Mouse (Mus musculus) heart, embryonic 10.5 days (tissue): ENCODE results near the gene Zfp14. TPM values are rescaled to one million over a fixed set of nuclear protein-coding genes. Genes with fewer than 3 reads are reported as not detected.
A peak's percentile ranks its signal among the peaks of the same experiment; 100 is the strongest.

Experiments used
- DNase-seq: peaks from one replicate; pipeline ENCODE4 v3.0.0-alpha.2; 2017; ENCODE audit warnings: low spot score
- H3K27ac ChIP-seq: fragments of 300-500 bp; sonication (generic); 2 replicates; pipeline ENCODE4 v1.5.1; 2016; ENCODE audit warnings: mild to moderate bottlenecking
- H3K27me3 ChIP-seq: fragments of 300-500 bp; sonication (generic); 2 replicates; pipeline ENCODE4 v1.6.1; 2016; ENCODE audit warnings: mild to moderate bottlenecking; ENCODE audit not compliant: poor library complexity, insufficient read depth, severe bottlenecking
- H3K36me3 ChIP-seq: fragments of 300-500 bp; sonication (generic); 2 replicates; pipeline ENCODE4 v1.6.1; 2016; ENCODE audit warnings: mild to moderate bottlenecking, moderate library complexity
- H3K4me1 ChIP-seq: fragments of 300-500 bp; sonication (generic); 2 replicates; pipeline ENCODE4 v1.6.1; 2016; ENCODE audit warnings: mild to moderate bottlenecking
- H3K4me3 ChIP-seq: fragments of 300-500 bp; sonication (generic); 2 replicates; pipeline ENCODE4 v1.5.1; 2016; ENCODE audit warnings: mild to moderate bottlenecking, moderate library complexity
- H3K9me3 ChIP-seq: fragments of 300-500 bp; sonication (generic); 2 replicates; pipeline ENCODE4 v1.6.1; 2016; ENCODE audit warnings: mild to moderate bottlenecking, moderate library complexity
- WGBS: fragments of 180-500 bp; shearing (Covaris S2); methylation state at CpG from one replicate; pipeline ENCODE4 v1.1.7; 2016; 5-methylcytosine and 5-hydroxymethylcytosine counted together
- polyA plus RNA-seq: library from polyadenylated mRNA; unstranded; fragments of >200 nt; fragmentation: Nextera tagmentation; extraction: Ambion mirVana; gene quantifications from 2 replicates; pipeline ENCODE4 v1.2.1, GENCODE M21; 2016

Zfp14 gene
- polyA plus RNA-seq, 1 experiment from 2014 or later, result 2.7 TPM

- H3K9me3 ChIP-seq, result no peaks in the 10 kb centered on the region
- H3K4me3 ChIP-seq, result no peak overlapping the region
- no peak for DNase-seq
- WGBS, result 86% methylated on average over 5 of the region's 5 CpGs
- no peaks in the 10 kb centered on the region for H3K4me1 ChIP-seq
- peaks cover 54% of the 10 kb centered on the region for H3K36me3 ChIP-seq
- no peaks in the 10 kb centered on the region for H3K27me3 ChIP-seq
- no peak overlapping the region for H3K27ac ChIP-seq
Measured at GRCm38 (mm10) chr7:30064622-30065021, 13.4 kb upstream of the Zfp14 start.

GRCm38 (mm10) chr7:30062478-30062877, 11.3 kb upstream of the Zfp14 start:
- Histone ChIP-seq H3K36me3 (peaks cover 49% of the 10 kb centered on the region), H3K9me3 (no peaks in the 10 kb centered on the region), H3K4me1 (no peaks in the 10 kb centered on the region), H3K4me3 (no peak overlapping the region), H3K27me3 (no peaks in the 10 kb centered on the region), H3K27ac (no peak overlapping the region)
- WGBS, result 84% methylated on average over 5 of the region's 5 CpGs
- no peak for DNase-seq

- Histone ChIP-seq H3K36me3 (peaks cover 59% of the 10 kb centered on the region), H3K27ac (no peak overlapping the region)
Measured at GRCm38 (mm10) chr7:30060341-30060740, 9.2 kb upstream of the Zfp14 start.

GRCm38 (mm10) chr7:30053591-30053990, 2.4 kb upstream of the Zfp14 start:
- Histone ChIP-seq H3K9me3 (no peaks in the 10 kb centered on the region), H3K4me3 (no peak overlapping the region), H3K27me3 (no peaks in the 10 kb centered on the region), H3K4me1 (peaks cover 9% of the 10 kb centered on the region; the same call in 1 of the 2 replicates), H3K36me3 (peaks cover 23% of the 10 kb centered on the region), H3K27ac (no peak overlapping the region)
- DNase-seq, result no peak
- WGBS, result 5% methylated on average over 3 of the region's 3 CpGs

More at GRCm38 (mm10) chr7:30060341-30060740, 9.2 kb upstream of the Zfp14 start:
- DNase-seq, result no peak
- Histone ChIP-seq H3K4me3 (no peak overlapping the region), H3K4me1 (no peaks in the 10 kb centered on the region), H3K9me3 (no peaks in the 10 kb centered on the region), H3K27me3 (no peaks in the 10 kb centered on the region)
- 66% methylated on average over 6 of the region's 6 CpGs for WGBS

GRCm38 (mm10) chr7:30048126-30048525, 3.1 kb downstream of the Zfp14 start:
- 77% methylated on average over 4 of the region's 4 CpGs for WGBS
- no peak overlapping the region for H3K4me3 ChIP-seq
- H3K27ac ChIP-seq, result no peak overlapping the region
- H3K27me3 ChIP-seq, result no peaks in the 10 kb centered on the region
- no peaks in the 10 kb centered on the region for H3K9me3 ChIP-seq
- no peak for DNase-seq
- peaks cover 13% of the 10 kb centered on the region; the same call in 1 of the 2 replicates for H3K4me1 ChIP-seq
- H3K36me3 ChIP-seq, result no peaks in the 10 kb centered on the region

GRCm38 (mm10) chr7:30044354-30044753, 6.8 kb downstream of the Zfp14 start:
- no peak for DNase-seq
- Histone ChIP-seq H3K27ac (no peak overlapping the region), H3K9me3 (no peaks in the 10 kb centered on the region), H3K4me3 (no peak overlapping the region), H3K4me1 (0 out of 2 replicates have a peak, but pooled peaks cover 4% of the 10 kb centered on the region), H3K27me3 (no peaks in the 10 kb centered on the region), H3K36me3 (no peaks in the 10 kb centered on the region; the same call in 1 of the 2 replicates)
- 62% methylated on average over 9 of the region's 9 CpGs for WGBS

- Histone ChIP-seq H3K4me1 (0 out of 2 replicates have a peak, but pooled peaks cover 3% of the 10 kb centered on the region), H3K27me3 (no peaks in the 10 kb centered on the region), H3K4me3 (no peak overlapping the region), H3K27ac (no peak overlapping the region), H3K9me3 (no peaks in the 10 kb centered on the region), H3K36me3 (peaks cover 19% of the 10 kb centered on the region)
- 92% methylated on average over 12 of the region's 12 CpGs for WGBS
- DNase-seq, result no peak
Measured at GRCm38 (mm10) chr7:30034331-30034730, 16.8 kb downstream of the Zfp14 start.

- no peak overlapping the region for H3K27ac ChIP-seq
- 87% methylated on average over 3 of the region's 3 CpGs for WGBS
- no peak overlapping the region for H3K4me3 ChIP-seq
- no peaks in the 10 kb centered on the region for H3K9me3 ChIP-seq
- DNase-seq, result no peak
- no peaks in the 10 kb centered on the region for H3K27me3 ChIP-seq
- peaks cover 22% of the 10 kb centered on the region for H3K36me3 ChIP-seq
- H3K4me1 ChIP-seq, result 0 out of 2 replicates have a peak, but pooled peaks cover 3% of the 10 kb centered on the region
Measured at GRCm38 (mm10) chr7:30031379-30031778, 19.8 kb downstream of the Zfp14 start.

GRCm38 (mm10) chr7:30030677-30031076, 20.5 kb downstream of the Zfp14 start:
- peak; percentile 46 for DNase-seq
- peaks cover 28% of the 10 kb centered on the region for H3K36me3 ChIP-seq
- H3K9me3 ChIP-seq, result no peaks in the 10 kb centered on the region
- no peak overlapping the region for H3K27ac ChIP-seq
- 36% methylated on average over 6 of the region's 6 CpGs for WGBS
- 0 out of 2 replicates have a peak, but pooled peaks cover 3% of the 10 kb centered on the region for H3K4me1 ChIP-seq
- H3K4me3 ChIP-seq, result no peak overlapping the region
- H3K27me3 ChIP-seq, result no peaks in the 10 kb centered on the region

- DNase-seq, result peak; percentile 47
- Histone ChIP-seq H3K4me3 (no peak overlapping the region), H3K27ac (no peak overlapping the region), H3K36me3 (peaks cover 48% of the 10 kb centered on the region), H3K4me1 (0 out of 2 replicates have a peak, but pooled peaks cover 3% of the 10 kb centered on the region), H3K27me3 (no peaks in the 10 kb centered on the region), H3K9me3 (no peaks in the 10 kb centered on the region)
- WGBS, result 81% methylated on average over 3 of the region's 3 CpGs
Measured at GRCm38 (mm10) chr7:30028572-30028971, 22.6 kb downstream of the Zfp14 start.

GRCm38 (mm10) chr7:30027331-30027730, 23.8 kb downstream of the Zfp14 start:
- H3K4me3 ChIP-seq, result no peak overlapping the region
- no peaks in the 10 kb centered on the region for H3K9me3 ChIP-seq
- H3K4me1 ChIP-seq, result 0 out of 2 replicates have a peak, but pooled peaks cover 3% of the 10 kb centered on the region
- peak; percentile 70 for DNase-seq
- no peaks in the 10 kb centered on the region for H3K27me3 ChIP-seq
- peaks cover 60% of the 10 kb centered on the region for H3K36me3 ChIP-seq
- WGBS, result 83% methylated on average over 4 of the region's 4 CpGs
- H3K27ac ChIP-seq, result no peak overlapping the region

- WGBS, result 82% methylated on average over 5 of the region's 5 CpGs
- peak; percentile 74 for DNase-seq
- Histone ChIP-seq H3K9me3 (no peaks in the 10 kb centered on the region), H3K4me1 (0 out of 2 replicates have a peak, but pooled peaks cover under 1% of the 10 kb centered on the region), H3K36me3 (peaks cover 78% of the 10 kb centered on the region), H3K27ac (no peak overlapping the region), H3K4me3 (no peak overlapping the region), H3K27me3 (no peaks in the 10 kb centered on the region)
Measured at GRCm38 (mm10) chr7:30025358-30025757, 25.8 kb downstream of the Zfp14 start.

- H3K27me3 ChIP-seq, result no peaks in the 10 kb centered on the region
- DNase-seq, result peak; percentile 46
- no peak overlapping the region for H3K4me3 ChIP-seq
- H3K36me3 ChIP-seq, result peaks cover 92% of the 10 kb centered on the region
- 77% methylated on average over 8 of the region's 8 CpGs for WGBS
- H3K4me1 ChIP-seq, result no peaks in the 10 kb centered on the region
- H3K27ac ChIP-seq, result no peak overlapping the region
- H3K9me3 ChIP-seq, result no peaks in the 10 kb centered on the region
Measured at GRCm38 (mm10) chr7:30023800-30024199, 27.4 kb downstream of the Zfp14 start.

- WGBS, result 92% methylated on average over 9 of the region's 9 CpGs
- peak; percentile 66 for DNase-seq
- H3K27me3 ChIP-seq, result no peaks in the 10 kb centered on the region
- no peaks in the 10 kb centered on the region for H3K4me1 ChIP-seq
- no peak overlapping the region for H3K27ac ChIP-seq
- no peak overlapping the region for H3K4me3 ChIP-seq
- no peaks in the 10 kb centered on the region for H3K9me3 ChIP-seq
- peaks cover 93% of the 10 kb centered on the region for H3K36me3 ChIP-seq
Measured at GRCm38 (mm10) chr7:30023324-30023723, 27.9 kb downstream of the Zfp14 start.
